Mouse (Mus musculus) frontal cortex, postnatal 25 days (tissue): ENCODE measurements around the gene 9030612E09Rik.

Experiments used
- DNase-seq, 2 experiments: peaks; one replicate each; pipeline ENCODE4 v3.0.0; 2022; ENCODE audit warnings: low spot score in 2 of 2

9030612E09Rik gene

DNA sequence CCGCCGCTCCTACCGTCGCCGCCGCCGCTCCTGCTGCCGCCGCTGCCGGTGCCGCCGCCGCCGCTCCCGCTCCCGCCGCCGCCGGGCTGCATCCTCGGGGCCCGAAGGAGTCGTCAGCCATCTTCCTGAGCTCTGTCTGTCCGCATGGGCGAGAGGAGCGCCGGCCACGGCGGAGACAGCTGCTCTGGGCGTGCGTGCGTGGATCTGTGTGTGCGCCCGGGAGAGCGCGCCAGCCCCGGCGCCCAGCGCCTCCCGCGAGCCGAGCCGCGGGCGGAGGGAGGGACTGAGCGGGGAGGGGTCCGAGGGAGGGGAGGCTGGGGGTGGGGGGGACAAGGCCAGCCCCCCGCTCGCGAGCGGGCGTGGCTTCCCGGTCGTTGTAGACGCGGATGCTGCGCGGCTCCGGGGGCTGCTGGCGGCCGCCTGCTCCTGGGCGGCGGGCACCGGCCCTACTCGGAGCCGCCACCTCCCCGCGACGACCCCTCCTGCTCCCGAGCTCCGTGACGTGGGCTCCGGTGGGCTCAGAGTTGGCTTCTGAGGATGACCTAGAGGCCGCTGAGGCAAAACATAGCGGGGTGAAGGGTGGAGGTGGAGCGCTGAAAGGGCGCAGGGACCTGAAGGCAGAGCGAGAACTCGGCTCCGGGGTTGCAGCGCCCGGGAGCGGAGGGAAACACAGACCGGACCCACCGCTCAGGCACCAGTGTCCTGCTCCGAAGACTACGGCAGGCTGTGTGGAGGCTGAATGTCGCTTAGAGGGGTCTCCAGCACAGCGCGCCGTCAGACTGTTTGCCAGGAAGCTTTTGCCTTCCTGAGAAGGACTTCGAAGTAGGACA is at the start of gene 9030612E09Rik, which contains the start of gene Sobp:
Gene 9030612E09Rik (plus strand): TSS at position 379 of the 830 bp plus-strand sequence.
Gene Sobp (minus strand): TSS at position 205 of the 830 bp plus-strand sequence.
- peak; percentile 66 to 71 for DNase-seq

DNA sequence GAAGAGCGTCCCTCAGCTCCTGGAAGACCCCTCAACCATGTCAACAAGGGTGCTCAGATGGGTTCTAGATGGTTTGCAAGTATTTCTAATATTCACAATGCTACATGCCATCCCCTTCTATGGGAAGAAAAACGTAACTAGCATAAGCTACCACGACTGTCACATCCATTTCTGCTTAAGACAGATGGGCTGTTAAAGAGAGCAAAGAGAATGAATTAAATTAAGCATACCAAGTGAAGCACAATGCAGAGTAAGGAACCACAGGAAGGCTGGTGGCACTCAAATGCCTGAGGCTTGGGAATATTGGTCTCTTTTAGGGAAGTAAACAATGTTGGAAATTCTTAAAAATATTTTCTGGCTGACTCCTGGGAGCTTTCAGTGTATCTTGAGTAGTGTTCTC is 45.8 kb upstream of the 9030612E09Rik start:
- DNase-seq: no peak

DNA sequence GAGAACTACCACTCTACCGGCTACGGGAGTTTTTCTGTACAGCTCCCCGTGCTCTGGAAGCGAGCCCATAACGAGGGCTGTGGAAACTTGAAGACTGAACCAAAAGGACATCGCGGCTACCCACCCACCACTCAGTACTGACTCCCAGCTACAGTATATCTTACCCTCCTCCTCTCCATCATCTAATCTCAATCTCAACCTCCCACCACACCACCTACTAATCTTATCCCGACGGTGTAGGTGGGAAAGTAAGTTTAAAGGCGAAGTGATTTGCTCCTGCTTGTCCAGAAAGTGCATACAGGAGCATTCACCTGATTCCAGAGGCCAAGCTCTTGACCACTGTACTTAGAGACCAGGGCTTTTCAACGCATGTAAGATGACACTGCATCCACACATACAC is 40.5 kb upstream of the 9030612E09Rik start:
- no peak for DNase-seq

DNA sequence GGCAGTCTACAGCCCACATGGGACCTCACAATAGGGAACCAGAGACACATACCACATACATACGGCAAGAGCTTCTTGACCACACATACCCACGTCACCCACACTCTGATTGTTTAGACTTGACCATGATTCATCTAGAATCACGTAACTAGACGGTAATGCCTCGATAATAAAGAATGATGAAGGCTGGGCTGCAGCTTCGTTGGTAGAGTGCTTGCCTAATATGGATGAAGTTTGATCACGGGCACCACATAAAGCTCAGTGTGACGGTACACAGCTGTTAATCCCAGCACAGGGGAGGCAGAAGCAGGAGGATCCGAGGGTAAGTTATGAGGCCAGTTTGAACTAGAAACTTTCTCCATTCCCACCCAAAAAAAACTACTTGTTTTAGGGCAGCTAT is 31.3 kb upstream of the 9030612E09Rik start:
- DNase-seq: no peak

DNA sequence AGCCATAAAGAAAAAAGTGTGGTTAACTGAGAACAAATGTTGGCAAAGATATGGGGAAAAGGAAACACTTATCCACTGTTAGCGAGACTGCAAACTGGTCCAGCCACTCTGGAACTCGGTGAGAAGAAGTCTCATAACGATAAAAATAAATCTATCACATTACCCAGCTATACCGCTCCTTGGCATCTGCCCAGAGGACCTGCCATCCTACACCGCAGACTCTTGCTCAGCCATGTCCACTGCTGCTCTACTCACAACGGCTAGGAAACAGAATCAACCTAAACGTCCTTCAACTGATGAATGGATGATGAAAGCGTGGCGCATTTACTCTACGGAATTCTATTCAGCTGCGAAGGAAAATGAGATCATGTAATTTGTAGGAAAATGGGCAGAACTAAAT is 26.0 kb upstream of the 9030612E09Rik start:
- no peak for DNase-seq

DNA sequence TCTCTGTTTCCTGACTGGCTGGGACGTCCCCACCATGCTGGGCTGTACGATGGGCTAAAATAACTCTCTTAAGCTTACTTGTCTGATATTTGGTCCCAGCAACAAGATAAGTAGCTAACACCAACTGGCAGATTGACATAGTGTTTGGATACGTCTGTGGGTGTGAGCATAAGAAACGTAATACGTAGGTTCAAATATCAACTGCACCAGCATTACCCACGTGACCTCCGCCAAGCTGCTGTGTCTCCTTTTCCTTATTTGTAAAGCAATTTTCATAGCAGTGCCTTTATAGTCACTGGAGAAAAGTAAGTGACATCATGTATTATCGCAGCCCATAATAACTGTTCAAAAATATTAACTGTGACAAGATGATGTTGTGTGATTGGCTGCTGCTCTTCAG is 21.9 kb upstream of the 9030612E09Rik start:
- DNase-seq: no peak

DNA sequence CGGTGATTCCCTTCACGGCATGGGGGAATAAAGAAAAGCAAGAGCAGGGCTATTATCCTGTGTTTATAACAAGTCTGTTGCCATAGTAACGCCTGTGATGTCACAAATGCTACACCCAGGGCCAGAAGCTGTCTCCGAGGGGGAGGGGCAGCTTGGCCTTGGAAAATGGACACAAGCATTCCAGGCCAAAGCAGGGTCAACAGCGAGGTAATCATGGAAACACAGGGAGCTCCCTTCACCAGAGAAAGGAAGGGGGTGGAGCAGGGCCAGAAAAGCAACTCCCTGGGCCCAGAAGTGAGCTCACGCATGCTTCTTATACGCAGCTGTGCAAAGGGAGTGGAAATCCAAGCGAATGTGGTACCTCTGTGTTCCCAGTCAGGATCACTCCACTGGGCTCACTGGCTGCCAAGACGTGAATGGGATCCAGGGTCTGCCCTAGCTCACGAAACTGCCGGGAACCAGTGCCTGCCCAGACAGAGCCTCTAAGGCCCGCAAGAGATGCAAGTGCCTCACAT is 19.4 kb upstream of the 9030612E09Rik start:
- no peak for DNase-seq

DNA sequence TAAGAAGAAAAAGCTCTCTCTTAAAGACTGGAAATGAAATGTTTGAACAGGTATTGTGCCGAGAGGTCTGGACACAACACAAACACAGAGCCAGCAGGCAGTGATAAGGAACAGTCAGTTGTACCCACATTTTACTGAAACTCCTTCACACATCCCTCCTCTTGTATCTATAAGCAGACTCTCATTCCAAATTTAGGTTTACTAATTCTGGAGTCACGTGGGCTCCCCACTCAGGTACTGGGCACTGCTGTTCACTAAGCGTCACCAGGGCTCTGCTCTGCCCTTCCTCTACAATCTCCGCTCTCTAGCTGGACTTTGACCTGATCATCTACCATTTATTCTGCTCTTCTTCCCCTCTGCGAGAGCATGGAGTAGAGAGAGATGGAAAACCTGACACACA is 15.6 kb upstream of the 9030612E09Rik start:
- no peak for DNase-seq

DNA sequence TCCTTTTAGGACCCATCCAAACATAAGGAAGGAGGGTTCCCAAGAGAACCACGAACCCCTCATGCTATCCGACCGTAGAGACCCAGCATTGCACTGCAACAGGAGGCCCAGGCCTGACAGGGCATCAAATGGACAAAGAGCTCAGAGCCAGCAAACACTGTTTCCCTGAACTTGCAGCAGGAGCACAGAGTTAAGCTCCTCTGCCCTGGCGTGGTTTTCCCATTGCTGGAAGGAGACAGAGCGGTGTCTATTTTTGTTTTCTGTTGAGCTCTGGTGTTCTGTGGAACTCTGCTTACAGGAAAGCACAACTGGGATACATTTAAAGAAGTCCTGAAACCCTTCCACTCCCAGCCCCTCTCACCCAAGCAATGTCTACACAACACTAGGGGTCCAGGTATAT is 15.2 kb upstream of the 9030612E09Rik start:
- DNase-seq: no peak

DNA sequence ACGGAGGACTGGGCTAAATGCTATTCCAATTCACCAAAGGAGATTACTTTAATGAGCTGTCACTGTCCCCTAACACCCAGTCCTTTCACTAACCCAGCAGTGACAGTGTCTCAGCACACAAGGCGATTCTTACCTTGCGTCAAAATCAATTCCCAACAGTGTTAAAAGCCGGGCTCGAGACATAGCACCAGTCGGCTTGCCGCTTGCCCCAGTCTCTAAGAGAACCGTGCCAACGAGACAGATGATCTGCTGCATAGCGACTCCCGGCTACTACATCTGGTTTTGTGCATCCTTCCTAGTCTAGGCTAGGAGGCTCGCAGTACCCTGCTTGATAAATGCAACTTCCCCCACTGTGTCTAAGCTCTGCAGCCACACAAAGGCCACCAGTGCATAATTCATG is 12.2 kb upstream of the 9030612E09Rik start:
- no peak for DNase-seq

DNA sequence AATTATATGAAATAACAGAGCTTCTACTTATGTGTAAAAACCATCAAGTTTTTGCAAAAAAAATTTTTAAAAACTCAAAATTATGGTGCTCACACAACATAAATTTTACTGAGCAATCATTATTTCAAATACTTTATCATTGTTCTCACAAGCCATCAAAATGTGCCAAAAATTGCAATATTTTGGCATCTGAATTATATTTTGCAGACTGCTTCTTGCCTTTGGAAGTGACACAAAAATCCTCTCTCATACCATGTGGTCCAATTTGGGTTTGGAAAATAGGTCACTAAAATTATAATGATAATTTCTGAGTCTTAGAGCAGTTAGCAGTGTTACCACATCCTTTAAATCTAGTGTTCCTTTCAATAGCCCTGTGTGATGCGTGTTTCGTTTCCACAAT is 10.1 kb upstream of the 9030612E09Rik start:
- DNase-seq: no peak

DNA sequence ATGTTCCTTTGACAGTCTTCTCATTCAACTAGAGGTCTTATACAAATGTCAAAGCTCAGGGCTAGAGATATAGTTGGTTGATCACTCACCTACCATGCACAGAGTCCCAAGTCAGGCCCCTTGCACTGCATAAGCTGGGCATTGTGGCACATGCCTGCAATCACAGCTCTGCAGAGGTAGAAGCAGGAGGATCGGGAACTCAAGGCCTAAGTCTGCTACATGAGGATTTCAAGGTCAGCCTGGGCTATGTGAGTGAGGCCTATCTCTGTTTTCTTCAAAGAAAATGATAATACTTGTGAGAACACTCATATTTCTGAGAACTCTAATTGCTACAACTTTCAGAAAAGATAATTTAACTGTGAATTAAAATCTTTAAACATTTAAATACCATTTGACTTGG is 8.4 kb upstream of the 9030612E09Rik start:
- DNase-seq: no peak

DNA sequence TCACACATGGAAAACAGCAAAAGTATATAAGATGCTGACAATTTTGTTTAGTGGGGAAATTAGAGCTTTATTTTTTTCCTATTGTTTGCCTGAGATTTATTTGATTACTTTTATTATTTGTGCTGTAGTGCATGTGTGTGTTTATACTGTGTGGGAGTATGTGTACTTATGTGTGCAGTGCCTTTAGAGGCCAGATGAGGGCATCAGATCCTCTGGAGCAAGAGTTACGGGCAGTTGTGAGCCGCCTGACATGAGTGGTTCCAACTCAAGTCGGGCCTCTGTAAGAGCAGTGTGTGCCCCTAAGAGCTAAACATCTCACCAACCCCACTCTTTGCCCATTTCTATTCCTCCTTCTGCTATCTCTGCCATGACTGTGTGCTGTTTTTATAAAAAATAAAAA is 7.7 kb upstream of the 9030612E09Rik start:
- DNase-seq: no peak

DNA sequence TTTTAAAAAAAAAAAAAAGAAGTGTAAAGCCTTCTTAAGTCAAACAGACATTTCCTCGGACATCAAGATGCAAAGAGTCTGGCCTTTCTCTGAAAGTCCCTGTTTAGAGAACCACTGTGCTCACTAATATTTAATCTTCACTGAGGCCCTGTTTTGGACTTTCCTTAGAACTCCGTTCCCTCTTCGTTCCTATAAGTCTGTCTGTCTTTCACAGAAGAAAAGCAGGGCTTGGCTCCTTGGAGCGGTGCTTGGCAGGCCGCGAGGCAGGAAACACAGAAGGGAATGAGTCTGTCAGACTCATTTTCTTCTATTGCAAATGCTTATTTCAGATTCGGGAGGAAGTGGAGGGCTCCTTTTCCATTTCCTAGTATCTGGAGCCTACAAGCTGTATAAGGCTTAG is 5.7 kb upstream of the 9030612E09Rik start:
- no peak for DNase-seq

DNA sequence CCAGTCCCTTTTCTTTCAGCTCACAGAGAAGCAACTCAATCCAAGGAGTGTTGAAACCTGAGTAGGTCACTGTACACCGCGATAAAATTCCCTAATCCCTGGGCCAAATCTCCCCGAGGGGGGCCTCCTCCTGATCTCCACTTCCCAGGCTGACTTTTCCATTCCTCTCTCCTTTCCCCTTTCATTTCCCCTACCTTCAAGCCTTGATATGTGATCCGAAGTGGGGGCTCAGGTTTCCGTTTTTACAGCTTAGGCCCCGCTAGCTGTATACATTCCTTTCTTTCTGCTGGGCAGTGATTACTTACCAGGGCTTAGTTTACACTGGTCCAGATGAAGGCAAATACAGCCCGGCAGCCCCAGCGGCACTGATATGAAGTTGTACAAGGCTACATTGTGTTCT is 3.4 kb upstream of the 9030612E09Rik start:
- no peak for DNase-seq

DNA sequence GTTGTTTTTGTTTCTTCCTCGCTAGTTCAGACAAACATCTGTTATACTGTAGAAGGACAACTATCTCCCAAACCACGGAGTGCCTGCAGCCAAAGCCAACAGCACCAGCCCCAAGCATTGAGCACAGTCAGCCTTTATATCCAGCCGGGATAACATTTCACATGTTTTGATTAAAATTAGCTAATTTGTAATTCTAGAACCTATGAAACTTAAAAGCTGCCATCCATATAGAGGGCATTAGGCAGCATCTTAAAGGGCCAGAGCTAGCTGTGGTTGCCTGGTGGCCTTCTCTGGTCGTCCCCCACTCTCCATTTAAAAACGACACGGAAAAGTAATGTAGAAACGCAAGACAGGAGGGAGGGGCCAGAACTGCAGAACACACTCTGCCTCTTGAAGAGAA is 2.4 kb upstream of the 9030612E09Rik start:
- no peak for DNase-seq

DNA sequence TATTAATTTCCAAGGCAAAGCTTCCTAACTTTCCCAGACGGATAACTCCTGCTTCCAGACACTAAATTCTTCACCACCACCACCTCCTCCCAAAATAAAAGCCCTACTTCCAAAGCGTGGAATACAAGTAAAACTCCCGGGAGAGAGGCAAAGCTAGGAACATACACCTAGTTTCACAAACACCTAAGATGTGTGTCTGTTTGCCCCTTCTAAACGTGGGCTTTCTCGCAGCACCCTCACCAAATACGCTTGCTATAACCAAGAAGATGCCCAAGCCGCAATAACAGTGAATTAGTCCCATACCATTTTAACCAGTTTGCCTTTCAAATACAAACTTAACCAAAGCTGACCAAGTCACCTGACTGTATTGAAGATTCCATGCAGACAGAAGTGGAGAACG is 1.9 kb upstream of the 9030612E09Rik start:
- DNase-seq: no peak

DNA sequence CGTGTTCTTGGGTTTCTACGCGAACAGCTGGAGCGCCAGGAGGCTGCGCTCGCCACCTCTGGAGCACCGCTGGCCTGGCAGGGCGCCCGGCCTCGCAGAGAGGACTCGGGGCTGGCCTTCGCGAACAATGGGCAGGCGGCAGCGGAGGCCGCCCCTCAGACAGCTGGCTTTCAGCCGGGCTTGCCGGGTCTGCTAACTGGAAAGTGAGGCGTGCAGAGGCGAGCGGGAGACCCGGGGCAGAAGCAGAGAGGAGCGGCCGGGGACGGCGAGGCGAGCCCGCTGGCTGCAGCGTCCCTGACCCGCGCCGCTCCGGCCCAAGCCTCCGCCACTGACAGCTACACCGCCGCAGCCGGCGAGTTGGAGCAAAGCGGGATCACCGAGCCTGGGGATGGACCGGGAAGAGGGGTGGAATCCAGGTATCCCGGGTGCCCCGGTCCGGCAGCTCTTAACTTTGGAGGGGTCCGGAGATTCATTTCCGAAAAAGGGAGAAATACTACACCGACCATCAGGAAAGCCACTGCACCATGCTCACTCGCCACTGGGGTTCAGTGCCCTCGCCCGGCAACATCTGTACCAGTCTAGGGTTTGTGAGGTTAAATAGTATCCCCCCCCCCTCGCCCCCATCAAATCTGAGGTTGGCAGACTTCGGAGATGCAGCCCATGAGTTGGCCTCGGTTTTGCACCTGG is 1.2 kb upstream of the 9030612E09Rik start:
- peak in 1 of 2 experiments; percentile 36 for DNase-seq

DNA sequence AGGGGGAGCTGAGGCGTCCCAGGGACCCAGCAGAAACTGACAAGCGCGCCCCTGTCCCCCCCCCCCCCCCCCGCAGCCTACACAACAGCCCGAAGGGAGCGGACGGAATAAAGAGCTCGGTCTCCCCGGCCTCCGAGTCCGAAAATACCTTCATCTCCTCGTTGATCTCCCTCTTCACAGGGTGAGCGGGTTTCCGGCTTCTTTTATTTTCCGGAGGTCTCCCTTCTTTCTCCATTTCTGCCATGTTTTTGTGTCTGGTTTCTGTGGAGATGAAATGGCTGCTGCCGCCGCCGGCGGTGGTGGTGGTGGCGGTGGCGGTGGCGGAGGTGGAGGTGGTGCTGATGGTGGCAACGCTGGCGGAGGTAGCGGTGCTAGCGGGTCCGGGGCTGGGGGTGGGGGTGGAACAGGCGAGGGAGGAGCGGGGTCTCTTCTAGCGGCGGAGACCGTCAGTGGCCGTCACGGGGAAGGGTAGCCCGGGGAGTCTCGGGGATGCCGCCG is 627 bp upstream of the 9030612E09Rik start:
- DNase-seq: no peak

DNA sequence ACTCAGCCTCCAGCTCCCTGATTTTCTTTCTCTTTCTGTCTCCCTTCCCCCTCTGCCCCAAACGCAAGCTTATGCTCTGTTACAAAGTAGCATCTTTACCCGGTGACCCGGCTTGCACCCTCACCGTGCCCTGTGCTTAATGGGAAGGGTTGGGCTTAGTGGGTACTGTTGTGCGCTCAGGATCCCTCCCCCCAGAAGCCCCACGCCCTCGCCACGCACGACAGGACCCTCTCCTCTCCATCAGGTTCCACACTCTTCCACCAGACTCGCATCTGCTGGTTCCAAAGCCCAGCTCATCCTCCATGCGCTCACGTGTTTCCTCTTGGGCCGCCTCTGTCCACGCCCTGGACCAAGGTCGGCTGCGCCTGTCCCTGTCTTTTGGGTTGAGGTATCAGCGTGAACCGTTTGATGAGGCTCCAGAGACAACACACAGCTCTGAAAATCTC is 675 bp downstream of the 9030612E09Rik start:
- DNase-seq: peak in 1 of 2 experiments; percentile 33

DNA sequence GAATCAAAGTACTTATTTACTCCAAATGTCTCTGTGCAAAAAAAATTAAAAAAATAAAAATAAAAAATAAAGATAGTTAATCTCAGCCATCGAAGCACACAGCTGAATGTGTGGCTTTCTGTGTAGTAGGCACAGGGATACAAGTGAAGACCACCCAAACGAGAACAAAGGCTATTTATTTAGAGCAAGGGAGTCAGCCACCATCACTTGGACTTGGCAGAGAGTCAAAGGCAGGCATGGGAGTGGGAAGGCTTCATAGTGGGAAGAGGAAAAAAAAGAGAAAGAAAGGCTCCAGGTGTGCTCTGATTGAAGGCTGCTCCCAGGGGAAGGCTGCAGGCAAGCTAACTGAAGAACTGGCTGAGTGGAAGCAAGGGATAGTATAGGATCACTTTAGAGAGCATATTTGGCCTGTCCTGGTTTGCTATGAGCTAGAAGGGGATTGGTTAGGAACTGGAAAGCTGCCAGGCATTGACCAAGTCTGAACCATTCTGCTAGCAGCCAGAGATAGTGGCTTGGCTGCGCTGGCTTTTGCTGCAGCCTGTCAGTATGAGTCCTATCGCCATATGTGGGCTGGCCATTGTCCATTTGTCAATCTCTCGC is 5.9 kb downstream of the 9030612E09Rik start:
- no peak for DNase-seq

DNA sequence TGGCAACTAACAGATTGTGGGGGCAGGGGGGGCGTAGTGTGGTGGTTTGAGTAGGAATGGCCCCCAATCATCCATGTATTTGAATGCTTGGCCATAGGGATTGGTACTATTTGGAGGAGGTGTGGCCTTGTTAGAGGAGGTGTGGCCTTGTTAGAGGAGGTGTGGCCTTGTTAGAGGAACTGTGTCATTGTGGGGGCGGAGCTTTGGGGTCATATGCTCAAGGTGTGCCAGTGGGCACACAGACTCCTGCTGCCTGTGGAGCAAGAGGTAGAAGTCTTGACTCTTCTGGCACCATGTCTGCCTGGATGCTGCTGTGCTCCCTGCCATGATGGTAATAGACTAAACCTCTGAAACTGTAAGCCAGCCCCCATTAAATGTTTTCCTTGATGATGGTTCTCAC is 25.7 kb downstream of the 9030612E09Rik start:
- DNase-seq: no peak
